Mouse (Mus musculus): ENCODE measurements at regions not wholly inside any gene's neighbourhood (a gene's known extent, or its start where the extent isn't known, plus 50 kb on each side); places are given as distances from the start of the nearest gene placed in this dataset.

- in situ Hi-C loops (cut with MboI; ENCODE audit: low sequenced_read_pairs in 2 of 2, unreplicated experiment in 2 of 2) = no loop called here
- H3K9me3 ChIP-seq (ENCODE audit: control insufficient read depth, insufficient read depth, low read depth, low read length) = no peaks in the 10 kb centered on the region
- H3K4me3 ChIP-seq (ENCODE audit: insufficient read depth in 1 of 2, low read depth in 1 of 2, low read length in 2 of 2, poor library complexity in 1 of 2, severe bottlenecking in 1 of 2) = no peak overlapping the region
- H3K27ac ChIP-seq (ENCODE audit: insufficient read depth, low read depth, low read length, poor library complexity, severe bottlenecking) = peak overlapping the region; percentile 34
- TF ChIP-seq ZC3H11A (IDR thresholded peaks at IDR 0.05; ENCODE audit: borderline replicate concordance, low read depth, low read length) = no peak
- TF ChIP-seq ZNF384 (IDR thresholded peaks at IDR 0.05; ENCODE audit: low read depth, low read length) = no peak
- TF ChIP-seq MAFK (IDR thresholded peaks at IDR 0.05; ENCODE audit: insufficient read depth, low read depth, low read length) = no peak
- no peak for TF ChIP-seq CHD2 (IDR thresholded peaks at IDR 0.05; ENCODE audit: low read depth, low read length)
- TF ChIP-seq HCFC1 (IDR thresholded peaks at IDR 0.05; ENCODE audit: borderline replicate concordance, insufficient read depth, low read length) = no peak
- peaks cover 2 to 3% of the 10 kb centered on the region in 2 experiments; a peak in 2 of 4 replicates for H3K4me1 ChIP-seq (ENCODE audit: control insufficient read depth in 2 of 2, insufficient read depth in 2 of 2, low read length in 2 of 2, poor library complexity in 1 of 2)
- H3K36me3 ChIP-seq (ENCODE audit: control insufficient read depth, insufficient read depth, low read length, poor library complexity, severe bottlenecking) = no peaks in the 10 kb centered on the region
- H3K9ac ChIP-seq (ENCODE audit: insufficient read depth, low read depth, low read length, poor library complexity, severe bottlenecking) = no peak overlapping the region
- DNase-seq (ENCODE audit: low read depth, low spot score) = peak; percentile 33
Measured at GRCm38 (mm10) chr12:39742156-39743063, 295.4 kb downstream of the Arl4a start.

- H3K9me3 ChIP-seq (ENCODE audit: control insufficient read depth, insufficient read depth, low read depth, low read length) = no peaks in the 10 kb centered on the region
- H3K27ac ChIP-seq (ENCODE audit: insufficient read depth, low read depth, low read length, poor library complexity, severe bottlenecking) = peak overlapping the region; percentile 74; the same call in 1 of the 2 replicates
- DNase-seq (ENCODE audit: low read depth, low spot score) = peak; percentile 77
- no peaks in the 10 kb centered on the region for H3K36me3 ChIP-seq (ENCODE audit: control insufficient read depth, insufficient read depth, low read length, poor library complexity, severe bottlenecking)
- in situ Hi-C loops (cut with MboI; ENCODE audit: low sequenced_read_pairs in 2 of 2, unreplicated experiment in 2 of 2) = no loop called here
- H3K4me1 ChIP-seq (ENCODE audit: control insufficient read depth in 2 of 2, insufficient read depth in 2 of 2, low read length in 2 of 2, poor library complexity in 1 of 2) = peaks cover 2 to 3% of the 10 kb centered on the region in 2 experiments; a peak in 2 of 4 replicates
- no peak overlapping the region for H3K9ac ChIP-seq (ENCODE audit: insufficient read depth, low read depth, low read length, poor library complexity, severe bottlenecking)
- TF ChIP-seq ZNF384 (IDR thresholded peaks at IDR 0.05; ENCODE audit: low read depth, low read length) (peak; percentile 77), ZC3H11A (IDR thresholded peaks at IDR 0.05; ENCODE audit: borderline replicate concordance, low read depth, low read length) (no peak), HCFC1 (IDR thresholded peaks at IDR 0.05; ENCODE audit: borderline replicate concordance, insufficient read depth, low read length) (no peak)
- no peak overlapping the region for H3K4me3 ChIP-seq (ENCODE audit: insufficient read depth in 1 of 2, low read depth in 1 of 2, low read length in 2 of 2, poor library complexity in 1 of 2, severe bottlenecking in 1 of 2)
Measured at GRCm38 (mm10) chr12:39741051-39741847, 296.6 kb downstream of the Arl4a start.

- no peak for TF ChIP-seq ZNF384 (IDR thresholded peaks at IDR 0.05; ENCODE audit: low read depth, low read length)
- H3K4me3 ChIP-seq (ENCODE audit: insufficient read depth in 1 of 2, low read depth in 1 of 2, low read length in 2 of 2, poor library complexity in 1 of 2, severe bottlenecking in 1 of 2) = no peak overlapping the region
- H3K4me1 ChIP-seq (ENCODE audit: control insufficient read depth in 2 of 2, insufficient read depth in 2 of 2, low read length in 2 of 2, poor library complexity in 1 of 2) = no peaks in the 10 kb centered on the region; a peak in 1 of 4 replicates
- H3K9me3 ChIP-seq (ENCODE audit: control insufficient read depth, insufficient read depth, low read depth, low read length) = no peaks in the 10 kb centered on the region
- no peak overlapping the region for H3K9ac ChIP-seq (ENCODE audit: insufficient read depth, low read depth, low read length, poor library complexity, severe bottlenecking)
- no peaks in the 10 kb centered on the region for H3K36me3 ChIP-seq (ENCODE audit: control insufficient read depth, insufficient read depth, low read length, poor library complexity, severe bottlenecking)
- DNase-seq (ENCODE audit: low read depth, low spot score) = no peak
- in situ Hi-C loops (cut with MboI; ENCODE audit: low sequenced_read_pairs in 2 of 2, unreplicated experiment in 2 of 2) = no loop called here
- H3K27ac ChIP-seq (ENCODE audit: insufficient read depth, low read depth, low read length, poor library complexity, severe bottlenecking) = no peak overlapping the region
Measured at GRCm38 (mm10) chr12:39736966-39737365, 300.9 kb downstream of the Arl4a start.

- no peaks in the 10 kb centered on the region for H3K9me3 ChIP-seq (ENCODE audit: control insufficient read depth, insufficient read depth, low read depth, low read length)
- no peaks in the 10 kb centered on the region for H3K36me3 ChIP-seq (ENCODE audit: control insufficient read depth, insufficient read depth, low read length, poor library complexity, severe bottlenecking)
- DNase-seq (ENCODE audit: low read depth, low spot score) = no peak
- no peak overlapping the region for H3K9ac ChIP-seq (ENCODE audit: insufficient read depth, low read depth, low read length, poor library complexity, severe bottlenecking)
- H3K4me3 ChIP-seq (ENCODE audit: insufficient read depth in 1 of 2, low read depth in 1 of 2, low read length in 2 of 2, poor library complexity in 1 of 2, severe bottlenecking in 1 of 2) = no peak overlapping the region
- no peaks in the 10 kb centered on the region for H3K4me1 ChIP-seq (ENCODE audit: control insufficient read depth in 2 of 2, insufficient read depth in 2 of 2, low read length in 2 of 2, poor library complexity in 1 of 2)
- TF ChIP-seq HCFC1 (IDR thresholded peaks at IDR 0.05; ENCODE audit: borderline replicate concordance, insufficient read depth, low read length) (no peak), MAFK (IDR thresholded peaks at IDR 0.05; ENCODE audit: insufficient read depth, low read depth, low read length) (no peak), ZC3H11A (IDR thresholded peaks at IDR 0.05; ENCODE audit: borderline replicate concordance, low read depth, low read length) (no peak), ZNF384 (IDR thresholded peaks at IDR 0.05; ENCODE audit: low read depth, low read length) (no peak), CHD2 (IDR thresholded peaks at IDR 0.05; ENCODE audit: low read depth, low read length) (no peak)
- in situ Hi-C loops (cut with MboI; ENCODE audit: low sequenced_read_pairs in 2 of 2, unreplicated experiment in 2 of 2) = no loop called here
- H3K27ac ChIP-seq (ENCODE audit: insufficient read depth, low read depth, low read length, poor library complexity, severe bottlenecking) = no peak overlapping the region
Measured at GRCm38 (mm10) chr12:39736097-39736920, 301.5 kb downstream of the Arl4a start.
